Mouse (Mus musculus) B cell, adult (primary cell): ENCODE data around the gene Arl4c. TPM values are rescaled to one million over a fixed set of nuclear protein-coding genes. Genes with fewer than 3 reads are reported as not detected.

Experiments
- total RNA-seq: library from RNA; stranded (reverse); gene quantifications from 4 replicates; pipeline ENCODE4 v1.2.4, GENCODE M21; 2023; ENCODE audit not compliant: inconsistent age

Arl4c gene
- 4.4 to 7.3 TPM (median 6.3 TPM) in 4 replicates for total RNA-seq

GRCm38 (mm10) chr1:88701870-88702661, at the start of gene Arl4c:
Gene Arl4c, minus strand, starts transcription at chr1:88702221.

Other genes starting within 250 kb of the Arl4c start
- not detected in 4 replicates for gene Glrp1, start 192.2 kb downstream of the Arl4c start, total RNA-seq